Mouse (Mus musculus) urinary bladder, postnatal 4 days (tissue): ENCODE data around the gene Col13a1.
A peak's percentile ranks its signal among the peaks of the same experiment; 100 is the strongest.

Experiments used
- DNase-seq, 2 experiments: peaks; one replicate each; pipeline ENCODE4 v3.0.0; 2021 to 2022; ENCODE audit warnings: low spot score in 2 of 2

Gene Col13a1

GRCm38 (mm10) chr10:61829046-61829445 lies 149.9 kb downstream of the Col13a1 start:
- DNase-seq = no peak

- no peak for DNase-seq
These were observed 150.7 kb downstream of the Col13a1 start for GRCm38 (mm10) chr10:61827950-61828936.

- peak in 1 of 2 experiments; percentile 34 for DNase-seq
These were observed 152.0 kb downstream of the Col13a1 start for GRCm38 (mm10) chr10:61826753-61827435.

- no peak for DNase-seq
These were observed 152.7 kb downstream of the Col13a1 start for GRCm38 (mm10) chr10:61825979-61826752.

GRCm38 (mm10) chr10:61825536-61825935 lies 153.4 kb downstream of the Col13a1 start:
- no peak for DNase-seq

- DNase-seq = no peak
These were observed 155.2 kb downstream of the Col13a1 start for GRCm38 (mm10) chr10:61823731-61824115.

- DNase-seq = no peak
These were observed 155.8 kb downstream of the Col13a1 start for GRCm38 (mm10) chr10:61822968-61823730.

- DNase-seq = no peak
These were observed 158.9 kb downstream of the Col13a1 start for GRCm38 (mm10) chr10:61820050-61820449.

GRCm38 (mm10) chr10:61811987-61812386 lies 166.9 kb downstream of the Col13a1 start:
- no peak for DNase-seq

- DNase-seq = no peak
These were observed 180.8 kb downstream of the Col13a1 start for GRCm38 (mm10) chr10:61798133-61798576.

GRCm38 (mm10) chr10:61795458-61795857 lies 183.4 kb downstream of the Col13a1 start:
- no peak for DNase-seq

- no peak for DNase-seq
These were observed 183.9 kb downstream of the Col13a1 start for GRCm38 (mm10) chr10:61794971-61795370.

GRCm38 (mm10) chr10:61793015-61793414 lies 185.9 kb downstream of the Col13a1 start:
- no peak for DNase-seq

GRCm38 (mm10) chr10:61788499-61788898 lies 190.4 kb downstream of the Col13a1 start:
- DNase-seq = no peak
